Mouse (Mus musculus) monocyte, adult 5-6 weeks (primary cell): ENCODE measurements around the gene Aasdh. TPM values are rescaled to one million over a fixed set of nuclear protein-coding genes. Genes with fewer than 3 reads are reported as not detected.

Experiments used
- ATAC-seq: fragments of 153-309, 156-312 bp; replicated peaks from 2 replicates; pipeline ENCODE4 v1.8.0; 2017; ENCODE audit warnings: mild to moderate bottlenecking; ENCODE audit not compliant: low TSS enrichment, insufficient number of reproducible peaks, severe bottlenecking, poor library complexity, low FRiP score
- total RNA-seq: library from RNA; stranded (forward); fragments of 200-1000, 200-491, 200-594 nt; gene quantifications from 3 replicates; pipeline ENCODE4 v1.2.3, GENCODE M21; 2017

Gene Aasdh
- total RNA-seq, 1 experiment from 2014 or later = 24.6 TPM

- no peak for ATAC-seq
Observed at GRCm38 (mm10) chr5:76851316-76851715, 54.0 kb downstream of the Aasdh start.

GRCm38 (mm10) chr5:76847106-76847505 is 58.2 kb downstream of the Aasdh start:
- ATAC-seq = no peak

GRCm38 (mm10) chr5:76844618-76845186 is 60.6 kb downstream of the Aasdh start:
- no peak for ATAC-seq

GRCm38 (mm10) chr5:76843851-76844419 is 61.4 kb downstream of the Aasdh start:
- no peak for ATAC-seq

GRCm38 (mm10) chr5:76843448-76843847 is 61.9 kb downstream of the Aasdh start:
- 0 out of 2 replicates have a peak, but pooled peaks have one; percentile 54 for ATAC-seq

GRCm38 (mm10) chr5:76841859-76842258 is 63.5 kb downstream of the Aasdh start:
- ATAC-seq = no peak

- no peak for ATAC-seq
Observed at GRCm38 (mm10) chr5:76839786-76840185, 65.5 kb downstream of the Aasdh start.

GRCm38 (mm10) chr5:76837018-76837417 is 68.3 kb downstream of the Aasdh start:
- no peak for ATAC-seq

- ATAC-seq = no peak
Observed at GRCm38 (mm10) chr5:76832529-76833210, 72.6 kb downstream of the Aasdh start.

- ATAC-seq = no peak
Observed at GRCm38 (mm10) chr5:76828527-76829240, 76.6 kb downstream of the Aasdh start.

Other genes with a start within 250 kb of the Aasdh start
- 0.32 to 1.9 TPM in 2 of 3 replicates, not detected in the other for gene C530008M17Rik, start 249.0 kb downstream of the Aasdh start, total RNA-seq
- gene Paics, start 45.8 kb upstream of the Aasdh start, total RNA-seq = 99.4 to 104 TPM (median 104 TPM) in 3 replicates
- 18.7 to 32.1 TPM (median 29.8 TPM) in 3 replicates for gene Ppat, start 46.1 kb upstream of the Aasdh start, total RNA-seq
- gene Srp72, start 69.2 kb upstream of the Aasdh start, total RNA-seq = 88.8 to 168 TPM (median 138 TPM) in 3 replicates
- gene Arl9, start 98.5 kb upstream of the Aasdh start, total RNA-seq = not detected in 3 replicates
- 1.1 TPM in 1 of 3 replicates, not detected in the others for gene Thegl, start 110.5 kb upstream of the Aasdh start, total RNA-seq
- gene Hopx, start 209.6 kb upstream of the Aasdh start, total RNA-seq = 29.6 to 53.4 TPM (median 30.5 TPM) in 3 replicates